Mouse (Mus musculus) ES-E14 (cell line): ENCODE measurements around the gene Ddx19a.

ENCODE experiments used
- CHD2 ChIP-seq: IDR thresholded peaks from 2 replicates; pipeline ENCODE4 v1.6.1; 2014; ENCODE audit warnings: mild to moderate bottlenecking, low read depth, low read length, inconsistent platforms
- MAFK ChIP-seq: IDR thresholded peaks from 2 replicates; pipeline ENCODE4 v1.6.1; 2014; ENCODE audit warnings: mild to moderate bottlenecking, low read depth, low read length, inconsistent platforms; ENCODE audit not compliant: insufficient read depth
- ZNF384 ChIP-seq: IDR thresholded peaks from 2 replicates; pipeline ENCODE4 v1.6.1; 2012; ENCODE audit warnings: low read depth, low read length, inconsistent platforms

GRCm38 (mm10) chr8:110932444-110932843, 65.2 kb downstream of the Ddx19a start:
- no peak for TF ChIP-seq ZNF384
- no peak for TF ChIP-seq CHD2
- no peak for TF ChIP-seq MAFK
